Mouse (Mus musculus) cerebellum, adult 9-11 months (tissue): Measurements from ENCODE around the gene Fgfr2.

Experiments
- DNase-seq: peaks from one replicate; pipeline ENCODE4 v3.0.0; 2022

Fgfr2 gene

GRCm38 (mm10) chr7:131548473-131548872, 1574.7 kb downstream of the Fgfr2 start, which contains the start of gene Hmx2:
Hmx2 (plus strand) TSS chr7:131548773.
- no peak for DNase-seq

GRCm38 (mm10) chr7:131547481-131547880, 1575.7 kb downstream of the Fgfr2 start:
- DNase-seq, result no peak

GRCm38 (mm10) chr7:131546423-131546822, 1576.7 kb downstream of the Fgfr2 start:
- no peak for DNase-seq

- no peak for DNase-seq
Measured at GRCm38 (mm10) chr7:131545701-131546385, 1577.3 kb downstream of the Fgfr2 start.

- no peak for DNase-seq
Measured at GRCm38 (mm10) chr7:131544871-131545270, 1578.3 kb downstream of the Fgfr2 start.

- no peak for DNase-seq
Measured at GRCm38 (mm10) chr7:131543623-131544481, 1579.3 kb downstream of the Fgfr2 start.

GRCm38 (mm10) chr7:131542872-131543622, 1580.1 kb downstream of the Fgfr2 start:
- no peak for DNase-seq

GRCm38 (mm10) chr7:131542115-131542871, 1580.9 kb downstream of the Fgfr2 start, which contains the start of gene Hmx3:
Hmx3 (plus strand) TSS chr7:131542867.
- no peak for DNase-seq

- no peak for DNase-seq
Measured at GRCm38 (mm10) chr7:131541184-131542114, 1581.7 kb downstream of the Fgfr2 start.

- DNase-seq, result no peak
Measured at GRCm38 (mm10) chr7:131539979-131540378, 1583.2 kb downstream of the Fgfr2 start.

- no peak for DNase-seq
Measured at GRCm38 (mm10) chr7:131503739-131504138, 1619.4 kb downstream of the Fgfr2 start.

- no peak for DNase-seq
Measured at GRCm38 (mm10) chr7:131478403-131478802, 1644.7 kb downstream of the Fgfr2 start.

GRCm38 (mm10) chr7:131477140-131477539, 1646.0 kb downstream of the Fgfr2 start:
- DNase-seq, result no peak

- no peak for DNase-seq
Measured at GRCm38 (mm10) chr7:131471551-131471950, 1651.6 kb downstream of the Fgfr2 start.

- DNase-seq, result no peak
Measured at GRCm38 (mm10) chr7:131469506-131469905, 1653.6 kb downstream of the Fgfr2 start.

- no peak for DNase-seq
Measured at GRCm38 (mm10) chr7:131467312-131467711, 1655.8 kb downstream of the Fgfr2 start.

GRCm38 (mm10) chr7:131465735-131466134, 1657.4 kb downstream of the Fgfr2 start:
- DNase-seq, result no peak

GRCm38 (mm10) chr7:131465117-131465601, 1658.0 kb downstream of the Fgfr2 start:
- DNase-seq, result no peak

- no peak for DNase-seq
Measured at GRCm38 (mm10) chr7:131456714-131457113, 1666.4 kb downstream of the Fgfr2 start.

- no peak for DNase-seq
Measured at GRCm38 (mm10) chr7:131437051-131437450, 1686.1 kb downstream of the Fgfr2 start.

GRCm38 (mm10) chr7:131434276-131434675, 1688.9 kb downstream of the Fgfr2 start:
- no peak for DNase-seq
